Mouse (Mus musculus): ENCODE data around the gene Fndc7. TPM values are rescaled to one million over a fixed set of nuclear protein-coding genes. Genes with fewer than 3 reads are reported as not detected.
"Not testable (repeated sequence)": the region's sequence is repeated elsewhere in the genome, so short reads cannot be mapped to it uniquely, and the experiment has no call there.

The Fndc7 gene
- polyA plus RNA-seq, 1 experiment, result 3.1 TPM

DNA sequence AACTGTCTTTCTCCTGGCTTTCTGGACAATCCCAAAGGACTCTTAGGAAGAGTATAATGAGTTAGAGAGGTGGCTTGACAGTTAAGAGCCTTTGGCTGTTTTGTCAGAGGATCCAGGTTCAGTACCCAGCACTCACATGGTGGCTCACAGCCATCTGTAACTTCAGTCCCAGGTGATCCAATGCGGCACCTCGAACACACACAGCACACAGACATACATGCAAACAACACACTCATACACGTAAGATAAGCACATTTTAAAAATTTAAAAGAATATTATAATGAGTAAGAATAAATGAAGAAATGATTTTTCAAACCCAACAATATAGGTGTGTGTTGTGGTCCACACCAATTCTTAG lies 2.2 kb downstream of the Fndc7 start:
- DNase-seq (ENCODE audit: low read depth), result no peak

DNA sequence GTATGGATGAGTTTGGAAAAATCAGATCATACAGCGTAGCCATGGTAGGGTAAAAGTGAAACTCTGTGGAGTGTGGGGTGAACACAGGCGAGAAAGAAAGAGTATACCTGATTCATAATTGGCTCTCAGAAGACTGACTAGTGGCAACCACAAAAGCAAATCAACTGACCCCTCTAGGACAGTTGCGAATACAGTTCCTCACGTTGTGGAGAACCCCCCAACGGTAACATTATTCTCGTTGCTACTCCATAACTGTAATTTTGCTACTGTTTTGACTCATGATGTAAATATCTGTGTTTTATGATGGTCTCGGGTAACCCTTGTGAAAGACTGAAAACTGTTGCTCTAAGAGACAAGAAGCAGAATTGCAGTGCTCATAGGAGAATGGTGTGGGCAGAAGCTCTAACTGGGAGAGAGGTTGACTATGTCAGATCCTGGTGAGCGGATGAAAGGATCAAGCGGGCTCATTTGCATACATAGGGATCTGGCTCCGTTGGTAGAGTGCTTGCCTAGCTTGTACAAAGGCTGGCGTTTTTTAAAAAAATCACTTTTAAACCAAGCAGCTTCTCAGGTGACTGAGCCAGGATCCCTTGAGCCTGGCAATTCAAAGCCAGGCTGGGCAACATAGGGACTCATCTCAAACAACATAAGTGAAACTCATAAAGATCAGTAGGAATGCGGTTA lies 2.7 kb downstream of the Fndc7 start:
- no peak for DNase-seq (ENCODE audit: low read depth)

DNA sequence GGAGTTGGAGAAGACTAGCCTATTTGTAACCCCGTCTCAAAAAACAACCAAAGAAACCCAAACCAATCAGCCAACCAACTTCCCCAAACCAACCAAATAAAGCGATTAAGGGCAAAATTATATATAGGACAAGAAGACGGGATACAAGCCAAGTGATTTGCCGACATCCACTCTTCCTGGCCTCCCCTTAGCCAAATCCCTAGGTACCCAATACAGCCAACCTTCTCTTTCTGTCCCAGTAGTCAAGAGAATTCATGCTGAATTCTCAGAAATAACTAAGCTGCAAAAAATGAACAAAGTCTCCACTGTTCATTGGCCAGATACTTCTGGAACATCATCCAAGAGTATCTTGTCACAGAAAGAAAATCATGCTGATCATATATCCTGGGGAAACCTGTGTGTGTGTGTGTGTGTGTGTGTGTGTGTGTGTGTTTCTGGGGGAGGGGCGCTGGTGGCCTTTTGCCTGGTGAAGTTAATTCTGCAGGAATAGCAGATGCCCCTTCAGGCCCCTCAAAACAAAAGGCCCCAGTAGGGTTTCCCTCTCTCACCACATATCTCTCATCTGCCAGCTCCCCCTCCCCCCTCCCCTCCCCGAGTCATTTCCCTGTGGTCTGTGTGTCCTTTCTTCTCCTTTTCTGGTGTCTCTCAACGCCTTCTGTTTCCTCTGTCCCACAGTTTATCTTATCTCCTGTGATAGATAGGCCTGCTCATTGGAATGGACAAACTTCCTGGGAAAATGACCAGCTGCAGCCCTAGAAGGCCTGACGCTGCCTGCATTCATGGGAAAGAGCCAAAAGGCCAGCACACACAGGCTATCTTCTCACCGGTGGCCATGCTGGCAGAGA lies 3.9 kb downstream of the Fndc7 start:
- DNase-seq (ENCODE audit: low read depth), result no peak

DNA sequence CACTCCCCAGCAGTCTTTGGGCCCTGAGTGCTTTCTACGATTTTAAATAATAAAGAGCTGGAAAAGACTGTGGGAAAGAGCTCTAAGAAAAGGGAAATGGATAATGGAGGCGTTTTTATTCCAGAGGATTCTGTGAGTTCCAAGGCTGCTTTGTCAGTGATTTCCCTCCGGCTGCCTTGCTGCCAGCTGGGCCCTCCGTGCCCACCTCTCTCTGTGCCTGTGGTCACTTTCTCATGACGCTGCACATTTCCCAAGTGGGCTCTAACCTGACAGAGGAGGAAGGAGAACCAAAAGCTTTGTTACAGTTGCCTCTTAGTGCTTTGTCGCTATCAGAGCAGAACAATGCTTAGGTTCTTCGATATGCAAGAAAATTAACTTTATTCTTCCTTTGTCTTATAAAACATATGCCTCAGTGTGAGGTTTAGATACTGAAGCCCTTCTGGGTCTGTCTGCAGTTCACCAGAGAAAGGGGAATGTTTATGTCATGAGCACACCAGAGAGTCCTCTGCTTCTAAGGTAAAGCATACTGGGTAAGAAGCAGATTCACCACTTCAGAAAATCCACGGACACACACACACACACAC lies 5.0 kb downstream of the Fndc7 start:
- DNase-seq (ENCODE audit: low read depth), result no peak

DNA sequence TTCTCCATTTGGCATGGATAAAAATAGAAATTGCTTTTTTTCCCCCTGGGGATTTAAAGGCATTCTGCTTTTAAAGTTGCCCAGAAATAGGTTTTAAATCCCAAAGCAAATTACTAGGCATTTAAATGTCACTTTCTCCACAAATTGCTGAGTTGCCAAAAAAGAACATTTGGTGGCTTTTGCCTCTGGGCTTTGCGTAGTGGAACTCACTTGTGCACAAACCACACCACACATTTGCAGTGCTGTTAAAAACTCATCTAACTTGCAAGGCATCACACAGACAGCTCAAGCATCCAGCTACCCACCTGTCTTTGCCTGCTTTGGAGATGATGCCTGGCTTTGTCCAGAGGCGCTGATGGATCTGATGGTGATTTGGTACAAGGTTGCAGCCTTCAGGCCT lies 6.7 kb downstream of the Fndc7 start:
- no peak for DNase-seq (ENCODE audit: low read depth)

DNA sequence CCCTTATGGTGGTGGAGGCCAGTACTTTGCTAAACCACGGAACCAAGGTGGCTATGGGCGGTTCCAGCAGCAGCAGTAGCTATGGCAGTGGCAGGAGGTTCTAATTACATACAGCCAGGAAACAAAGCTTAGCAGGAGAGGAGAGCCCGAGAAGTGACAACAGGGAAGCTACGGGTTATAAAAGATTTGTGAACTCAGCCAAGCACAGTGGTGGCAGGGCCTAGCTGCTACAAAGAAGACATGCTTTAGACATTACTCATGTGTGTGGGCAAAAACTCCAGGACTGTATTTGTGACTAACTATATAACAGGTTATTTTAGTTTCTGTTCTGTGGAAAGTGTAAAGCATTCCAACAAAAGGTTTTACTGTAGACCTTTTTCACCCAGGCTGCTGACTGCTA lies 7.9 kb downstream of the Fndc7 start:
- DNase-seq (ENCODE audit: low read depth), result not testable (repeated sequence)

DNA sequence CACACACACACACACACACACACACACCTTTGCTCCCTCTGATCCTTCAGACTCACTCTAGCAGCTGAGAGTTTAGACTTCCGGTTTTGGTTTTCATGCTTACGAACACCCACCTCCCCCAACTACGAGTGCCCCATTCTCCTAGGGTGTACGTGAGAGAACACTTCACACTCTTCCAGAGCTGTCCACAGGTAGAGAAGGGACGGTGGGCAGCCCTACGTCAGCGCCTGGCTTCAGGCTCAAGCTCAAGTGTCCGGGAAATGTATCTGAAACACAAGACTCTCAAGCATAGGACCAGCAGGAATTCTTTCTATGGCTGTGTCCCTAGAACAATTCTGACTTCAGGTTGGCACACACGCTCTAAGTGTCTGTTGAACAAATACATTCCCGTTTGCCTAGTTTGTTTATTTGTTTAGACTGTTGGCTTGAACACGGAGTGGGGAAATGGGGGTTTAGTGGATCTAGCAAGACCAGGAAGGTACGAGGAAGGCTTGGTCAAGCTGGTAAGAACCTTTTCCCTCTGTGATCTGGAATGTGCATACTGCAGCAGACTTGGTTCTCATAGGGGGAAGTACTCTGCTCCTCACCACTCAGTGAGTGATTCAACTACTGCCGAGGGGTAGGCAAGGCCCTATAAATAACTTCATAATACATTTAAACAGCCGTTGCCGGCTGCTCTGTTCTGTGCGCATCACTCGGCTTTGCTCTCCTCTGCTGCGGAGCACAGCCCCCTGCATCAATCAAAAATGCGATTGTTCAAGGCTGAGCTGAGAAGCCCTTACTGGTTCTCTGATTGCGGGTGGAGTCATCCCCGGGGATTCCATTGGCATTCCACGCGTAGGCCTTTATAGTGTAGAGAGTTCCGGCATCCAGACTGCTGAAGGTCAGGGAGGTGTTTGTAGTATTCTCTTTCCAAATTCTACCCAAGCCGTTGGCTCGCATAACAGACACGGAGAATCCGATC lies 9.0 kb downstream of the Fndc7 start:
- no peak for DNase-seq (ENCODE audit: low read depth)

DNA sequence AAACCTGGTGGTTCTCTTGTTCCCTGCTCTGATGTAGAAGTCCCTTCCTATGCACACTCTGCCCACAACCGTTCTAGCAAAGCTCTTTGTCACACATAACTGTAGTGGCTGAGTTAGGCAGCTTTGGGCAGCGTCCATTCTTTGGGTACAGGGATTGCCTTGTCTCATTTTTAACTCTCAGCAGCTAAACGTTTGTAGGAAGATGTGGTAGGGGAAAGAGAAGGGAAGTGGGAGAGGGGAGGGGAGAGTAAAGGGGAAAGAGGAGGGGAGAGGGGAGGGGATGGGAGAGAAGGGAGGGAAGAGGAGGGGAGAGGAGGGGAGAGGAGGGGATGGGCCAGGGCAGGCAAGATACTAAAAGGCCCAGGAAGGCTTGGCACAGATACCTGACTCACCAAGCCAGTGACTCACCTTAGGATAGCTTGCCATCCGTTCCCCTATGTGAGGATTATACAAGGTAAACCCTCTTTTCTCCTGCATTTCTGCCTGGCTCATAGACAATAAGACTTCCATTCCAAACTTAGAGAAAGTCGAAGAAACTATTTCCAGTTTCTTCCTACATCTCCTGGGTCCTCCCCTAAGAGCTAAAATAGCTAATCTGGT lies 9.9 kb downstream of the Fndc7 start:
- no peak for DNase-seq (ENCODE audit: low read depth)

DNA sequence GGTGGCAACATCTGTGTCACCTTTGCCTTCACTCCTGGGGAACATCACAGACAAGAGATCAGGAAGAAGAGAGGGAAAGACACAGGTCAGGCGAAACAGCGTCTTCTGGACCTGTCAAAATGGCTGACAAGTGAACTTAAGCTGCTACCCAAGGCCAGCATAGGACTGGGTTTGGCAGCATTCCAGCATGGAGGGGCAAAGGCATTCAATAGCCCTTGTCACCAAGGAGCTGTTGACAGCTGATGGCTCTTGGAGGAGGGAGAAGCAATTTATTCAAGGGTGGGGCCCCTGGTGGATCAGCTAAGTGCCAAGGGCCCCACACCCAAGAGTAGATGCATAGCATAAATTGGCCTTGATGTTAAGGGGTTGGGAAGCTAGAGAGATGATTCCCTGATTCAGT lies 10.7 kb downstream of the Fndc7 start:
- DNase-seq (ENCODE audit: low read depth), result no peak

DNA sequence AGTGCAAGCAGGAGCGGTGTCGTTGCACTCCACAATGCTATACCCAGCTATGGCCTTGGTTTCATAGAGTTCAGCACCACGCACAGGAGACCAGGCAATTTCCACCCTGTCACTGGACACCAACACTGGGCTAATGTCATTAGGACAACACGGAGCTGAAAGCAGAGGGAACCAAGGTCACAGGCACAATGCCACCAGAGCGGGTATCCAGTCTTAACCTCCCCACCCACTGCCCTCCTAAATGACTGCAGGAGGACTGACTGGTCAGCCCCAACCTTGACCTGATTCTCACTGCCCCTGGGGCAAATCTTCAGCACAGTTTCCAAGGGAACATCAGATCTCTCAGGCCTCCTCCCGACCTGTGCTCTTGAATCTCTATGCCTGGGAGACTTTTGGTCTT lies 19.2 kb downstream of the Fndc7 start:
- no peak for DNase-seq (ENCODE audit: low read depth)

DNA sequence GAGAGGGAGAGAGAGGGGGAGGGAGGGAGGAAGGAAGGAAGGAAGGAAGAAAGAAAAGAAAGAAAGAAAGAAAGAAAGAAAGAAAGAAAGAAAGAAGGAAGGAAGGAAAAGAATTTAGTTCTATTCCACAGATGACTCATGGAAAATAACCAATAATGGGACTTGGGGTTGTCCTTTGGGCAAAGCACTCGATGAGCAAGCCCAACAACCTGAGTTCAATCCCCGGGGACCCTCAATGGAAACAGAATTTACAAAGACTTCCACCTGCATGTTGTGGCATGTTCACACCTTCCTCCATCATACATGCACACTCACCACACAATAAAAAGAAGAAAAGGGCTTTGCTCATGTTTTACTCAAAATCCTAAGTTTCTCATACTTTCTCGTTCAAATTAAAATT lies 22.4 kb downstream of the Fndc7 start:
- no peak for DNase-seq (ENCODE audit: low read depth)

DNA sequence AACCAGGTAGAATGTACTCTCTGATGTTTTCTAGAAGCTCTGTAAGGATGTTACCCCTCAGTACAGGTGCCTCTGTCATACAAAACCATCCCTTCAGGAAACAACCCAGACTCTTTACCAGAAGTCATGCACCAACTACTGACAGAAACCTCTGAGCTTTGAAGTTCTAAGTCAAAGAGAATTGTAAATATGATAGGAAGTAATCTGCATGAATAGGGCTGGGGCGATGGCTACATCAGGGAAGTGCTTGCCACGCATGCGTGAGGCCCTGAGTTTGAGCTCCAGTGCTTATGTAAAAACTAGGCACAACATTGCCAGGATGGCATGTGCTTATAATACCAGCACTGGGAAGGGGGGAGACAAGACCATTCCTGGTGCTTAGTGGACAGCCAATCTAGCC lies 24.1 kb downstream of the Fndc7 start:
- DNase-seq (ENCODE audit: low read depth), result no peak

DNA sequence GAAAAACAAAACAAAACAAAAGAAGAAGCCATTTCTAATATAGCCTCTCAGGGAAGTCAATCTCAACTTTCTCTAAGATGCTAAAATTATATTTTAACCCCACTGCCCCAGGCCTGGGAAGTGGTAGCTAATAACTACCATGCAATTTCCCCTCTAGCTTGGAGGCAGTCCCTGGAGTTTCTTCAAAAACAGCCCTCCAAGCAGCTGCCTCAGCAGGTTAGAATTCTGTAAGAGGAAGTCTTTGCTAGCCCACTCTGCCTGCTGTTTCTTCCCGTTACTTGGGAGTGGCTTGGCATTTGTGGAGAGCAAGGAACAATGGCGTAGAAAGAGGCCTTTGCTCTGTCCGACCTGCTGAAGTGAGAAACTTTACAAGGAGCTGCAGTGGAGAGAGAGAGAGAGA lies 24.7 kb downstream of the Fndc7 start:
- DNase-seq (ENCODE audit: low read depth), result no peak

DNA sequence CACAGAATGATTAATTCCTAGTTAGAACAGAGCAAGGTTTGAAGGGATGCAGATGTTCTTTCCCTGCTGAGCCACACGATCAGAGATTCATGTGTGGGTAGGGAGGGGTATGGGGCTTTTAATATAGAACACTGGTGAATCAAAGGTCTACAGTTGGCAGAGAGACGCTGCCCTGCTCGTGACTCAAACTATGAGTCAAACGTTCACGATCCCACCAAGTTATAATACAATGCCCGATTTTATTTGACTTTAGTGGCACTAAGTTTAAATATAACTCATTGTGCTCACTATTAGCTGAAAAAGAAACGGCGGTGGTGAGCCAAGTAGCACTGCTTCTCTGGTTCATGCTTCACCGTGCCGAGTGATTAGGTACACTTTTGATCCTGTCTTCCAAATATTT lies 26.7 kb downstream of the Fndc7 start:
- DNase-seq (ENCODE audit: low read depth), result no peak

DNA sequence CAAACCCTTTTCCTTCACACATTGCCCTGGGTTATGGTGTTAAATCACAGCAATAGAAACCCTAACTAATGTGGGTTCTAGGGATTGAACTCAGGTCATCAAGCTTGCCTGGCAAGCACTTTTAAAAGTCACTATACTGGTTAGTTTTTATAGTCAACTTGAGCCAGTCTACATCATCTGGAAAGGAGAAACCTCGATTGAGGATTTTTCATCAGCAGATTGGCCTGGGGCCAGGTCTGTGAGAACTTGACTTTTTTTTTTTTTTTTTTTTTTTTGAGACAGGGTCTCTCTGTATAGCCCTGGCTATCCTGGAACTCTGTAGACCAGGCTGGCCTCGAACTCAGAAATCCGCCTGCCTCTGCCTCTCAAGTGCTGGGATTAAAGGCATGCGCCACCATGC lies 27.5 kb downstream of the Fndc7 start:
- DNase-seq (ENCODE audit: low read depth), result not testable (repeated sequence)

DNA sequence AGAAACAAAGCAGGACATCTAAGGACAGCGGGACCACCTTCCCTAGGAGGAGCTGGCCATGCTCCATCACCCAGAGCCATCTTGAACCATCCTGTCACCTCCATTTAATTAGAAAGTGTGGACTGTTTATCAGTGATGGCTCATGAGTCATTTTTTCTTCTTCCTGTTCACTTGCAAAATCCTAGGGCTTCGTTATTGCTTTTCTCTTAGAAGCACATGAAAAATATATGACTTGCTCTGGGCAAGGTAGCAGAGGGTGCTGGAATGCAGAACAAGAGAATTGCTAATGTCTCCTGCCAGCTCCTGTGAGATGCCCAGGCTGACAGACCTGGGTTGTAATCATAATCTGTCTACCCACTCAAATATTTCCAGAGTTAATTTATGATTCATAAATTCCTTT lies 29.0 kb downstream of the Fndc7 start:
- no peak for DNase-seq (ENCODE audit: low read depth)

DNA sequence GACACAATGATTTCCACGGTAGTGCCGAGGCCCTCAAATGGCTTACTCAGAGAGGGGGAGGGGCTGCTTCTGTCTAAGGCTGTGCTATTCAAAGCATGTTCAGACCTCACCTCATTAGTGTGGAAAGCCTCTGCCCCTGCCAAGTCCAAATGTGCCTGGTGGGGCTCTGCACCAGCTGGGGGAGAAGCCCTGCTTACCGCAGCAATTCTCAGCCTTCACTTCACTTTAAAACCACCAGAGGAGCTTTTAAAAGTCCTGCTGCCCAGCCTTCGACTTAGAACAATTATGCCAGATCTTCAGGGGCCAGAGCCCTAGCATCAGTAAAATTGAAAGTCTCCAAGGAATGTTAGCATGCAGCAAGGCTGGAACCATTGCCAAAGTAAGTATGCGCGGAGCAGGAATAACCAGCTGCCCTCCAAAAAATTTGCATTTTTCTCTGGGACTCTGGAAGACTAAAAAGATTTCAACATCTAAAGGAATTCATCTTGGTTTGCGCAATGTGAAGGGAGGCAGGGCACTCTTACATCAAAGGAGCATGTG lies 31.5 kb downstream of the Fndc7 start:
- DNase-seq (ENCODE audit: low read depth), result peak; percentile 81

DNA sequence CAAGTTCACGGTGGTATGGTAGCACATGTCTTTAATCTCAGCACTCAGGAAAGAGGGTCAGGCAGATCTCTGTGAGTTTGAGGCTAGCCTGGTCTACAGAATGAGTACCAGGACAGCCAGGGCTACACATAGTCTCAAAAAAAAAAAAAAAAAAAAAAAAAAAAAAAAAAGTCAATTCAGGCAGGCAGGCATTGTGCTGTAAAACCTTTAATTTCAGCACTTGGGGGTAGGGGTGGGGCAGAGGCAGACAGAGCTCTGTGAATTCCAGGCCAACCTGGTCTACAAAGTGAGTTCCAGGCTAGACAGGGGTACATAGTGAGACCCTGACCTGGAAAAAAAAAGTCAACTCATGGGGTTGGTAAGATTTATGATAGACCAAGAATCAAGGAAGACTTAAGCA lies 32.1 kb downstream of the Fndc7 start:
- DNase-seq (ENCODE audit: low read depth), result no peak

DNA sequence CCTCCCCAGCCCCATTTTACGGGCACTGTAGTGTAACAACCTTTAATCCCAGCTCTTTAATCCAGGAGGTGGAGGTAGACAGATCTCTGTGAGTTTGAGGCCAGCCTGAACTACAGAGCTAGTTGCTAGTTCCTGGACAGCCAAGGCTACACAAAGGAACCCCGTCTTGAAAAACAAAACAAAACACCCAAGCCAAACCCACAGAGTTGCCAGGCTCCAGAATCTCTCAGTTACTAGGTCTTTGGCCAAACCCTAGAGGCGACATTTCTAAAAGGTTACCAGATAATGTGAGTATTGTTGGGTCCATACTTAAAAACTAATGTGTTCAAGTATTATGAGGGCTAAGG lies 32.7 kb downstream of the Fndc7 start:
- no peak for DNase-seq (ENCODE audit: low read depth)

DNA sequence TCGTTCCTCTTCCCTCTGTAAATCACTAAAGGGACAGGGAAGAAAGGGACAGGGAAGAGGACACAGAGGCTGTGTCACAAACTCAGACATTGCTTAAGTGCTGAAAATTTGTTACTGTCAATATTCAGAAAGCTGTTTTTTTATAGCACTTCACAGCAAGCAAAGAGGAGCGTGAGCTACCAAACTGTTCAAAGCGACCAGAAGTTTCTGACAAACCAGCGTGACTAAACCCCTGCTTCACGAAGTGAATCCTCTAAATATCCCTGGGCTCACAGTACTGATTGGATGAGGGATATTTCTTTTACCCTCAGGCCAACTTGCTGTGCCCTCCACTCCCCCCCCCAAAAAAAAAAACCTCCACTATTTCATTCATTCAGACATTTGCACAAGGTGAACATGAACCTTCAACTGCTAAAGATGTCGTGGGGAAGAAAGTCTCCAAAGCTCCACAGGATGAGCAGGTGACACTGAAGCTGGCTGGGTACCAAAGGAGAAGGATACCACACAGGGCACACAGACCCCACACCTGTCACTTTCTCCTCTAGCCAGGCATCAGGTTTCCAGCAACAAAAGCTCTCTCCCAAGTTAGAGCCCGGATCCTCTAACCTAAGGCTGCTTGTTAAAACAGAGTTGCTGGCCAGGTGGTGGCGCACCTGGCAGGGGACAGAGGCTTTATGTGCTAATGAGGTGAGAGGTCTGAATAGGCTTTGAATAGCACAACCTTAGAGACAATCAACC lies 33.3 kb downstream of the Fndc7 start:
- DNase-seq (ENCODE audit: low read depth), result no peak

DNA sequence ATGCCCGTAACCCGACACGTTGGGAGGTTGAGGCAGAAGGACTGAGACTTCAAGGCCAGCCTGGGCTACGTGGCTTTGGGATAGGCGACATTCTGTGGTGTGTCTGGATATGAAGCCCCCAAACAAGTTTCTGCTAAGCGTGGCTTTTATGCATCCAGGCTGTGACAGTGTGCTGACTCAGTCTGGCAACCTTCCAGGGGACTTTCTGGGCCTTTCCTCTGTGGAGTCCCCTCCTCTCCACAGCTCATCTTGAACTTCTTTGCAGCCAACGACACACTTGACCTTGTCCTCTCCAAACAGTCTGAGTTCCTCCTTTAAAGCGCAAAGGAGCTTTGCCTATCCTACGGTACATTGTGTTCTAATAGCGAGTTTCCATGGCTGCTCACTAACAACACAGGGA lies 33.9 kb downstream of the Fndc7 start:
- DNase-seq (ENCODE audit: low read depth), result no peak
